Mouse (Mus musculus): ENCODE measurements around the gene Frrs1l. TPM values are rescaled to one million over a fixed set of nuclear protein-coding genes. Genes with fewer than 3 reads are reported as not detected.

Frrs1l gene
- polyA plus RNA-seq, 1 experiment from 2014 or later = 26.1 TPM

GRCm38 (mm10) chr4:57011454-57012046 lies 21.4 kb upstream of the Frrs1l start:
- H3K4me1 ChIP-seq = no peaks in the 10 kb centered on the region
- no peak for ATAC-seq (ENCODE audit: low FRiP score)
- no peak overlapping the region for H3K27ac ChIP-seq (replicated peaks)
- WGBS = 78% methylated on average over 8 of the region's 8 CpGs
- no peaks in the 10 kb centered on the region for H3K9me3 ChIP-seq (replicated peaks)
- peaks cover 11% of the 10 kb centered on the region for H3K36me3 ChIP-seq
- H3K4me2 ChIP-seq = no peak overlapping the region
- no peaks in the 10 kb centered on the region for H3K27me3 ChIP-seq (replicated peaks)
- H3K4me3 ChIP-seq (replicated peaks) = no peak overlapping the region
- H3K9ac ChIP-seq (replicated peaks) = no peak overlapping the region

GRCm38 (mm10) chr4:57010919-57011318 lies 20.7 kb upstream of the Frrs1l start:
- Histone ChIP-seq H3K27ac (replicated peaks) (no peak overlapping the region), H3K9me3 (replicated peaks) (no peaks in the 10 kb centered on the region), H3K36me3 (peaks cover 11% of the 10 kb centered on the region), H3K27me3 (replicated peaks) (no peaks in the 10 kb centered on the region), H3K9ac (replicated peaks) (no peak overlapping the region), H3K4me2 (no peak overlapping the region), H3K4me3 (replicated peaks) (no peak overlapping the region), H3K4me1 (no peaks in the 10 kb centered on the region)
- 26% methylated on average over 6 of the region's 6 CpGs for WGBS
- no peak for ATAC-seq (ENCODE audit: low FRiP score)

- no peaks in the 10 kb centered on the region for H3K4me1 ChIP-seq
- no peak overlapping the region for H3K4me3 ChIP-seq (replicated peaks)
- no peaks in the 10 kb centered on the region for H3K27me3 ChIP-seq (replicated peaks)
- H3K9ac ChIP-seq (replicated peaks) = no peak overlapping the region
- H3K27ac ChIP-seq (replicated peaks) = no peak overlapping the region
- no peaks in the 10 kb centered on the region for H3K9me3 ChIP-seq (replicated peaks)
- H3K4me2 ChIP-seq = no peak overlapping the region
- 58% methylated on average over 5 of the region's 5 CpGs for WGBS
- peaks cover 11% of the 10 kb centered on the region for H3K36me3 ChIP-seq
- ATAC-seq (ENCODE audit: low FRiP score) = no peak
Measured at GRCm38 (mm10) chr4:57010425-57010824, 20.2 kb upstream of the Frrs1l start.

- 81% methylated on average over 9 of the region's 9 CpGs for WGBS
- H3K4me3 ChIP-seq (replicated peaks) = no peak overlapping the region
- no peak for ATAC-seq (ENCODE audit: low FRiP score)
- no peak overlapping the region for H3K27ac ChIP-seq (replicated peaks)
- peaks cover 11% of the 10 kb centered on the region for H3K36me3 ChIP-seq
- no peaks in the 10 kb centered on the region for H3K9me3 ChIP-seq (replicated peaks)
- no peak overlapping the region for H3K4me2 ChIP-seq
- H3K4me1 ChIP-seq = no peaks in the 10 kb centered on the region
- H3K9ac ChIP-seq (replicated peaks) = no peak overlapping the region
- H3K27me3 ChIP-seq (replicated peaks) = no peaks in the 10 kb centered on the region
Measured at GRCm38 (mm10) chr4:57007717-57008116, 17.5 kb upstream of the Frrs1l start.

GRCm38 (mm10) chr4:57005011-57005410 lies 14.8 kb upstream of the Frrs1l start:
- 67% methylated on average over 8 of the region's 8 CpGs for WGBS
- Histone ChIP-seq H3K9ac (replicated peaks) (no peak overlapping the region), H3K9me3 (replicated peaks) (no peaks in the 10 kb centered on the region), H3K36me3 (peaks cover 11% of the 10 kb centered on the region), H3K27me3 (replicated peaks) (no peaks in the 10 kb centered on the region), H3K4me3 (replicated peaks) (no peak overlapping the region), H3K4me1 (no peaks in the 10 kb centered on the region), H3K4me2 (no peak overlapping the region), H3K27ac (replicated peaks) (no peak overlapping the region)
- ATAC-seq (ENCODE audit: low FRiP score) = peak; percentile 67

- H3K4me3 ChIP-seq (replicated peaks) = no peak overlapping the region
- H3K4me1 ChIP-seq = no peaks in the 10 kb centered on the region
- no peak overlapping the region for H3K4me2 ChIP-seq
- no peak overlapping the region for H3K9ac ChIP-seq (replicated peaks)
- no peak overlapping the region for H3K27ac ChIP-seq (replicated peaks)
- no peaks in the 10 kb centered on the region for H3K27me3 ChIP-seq (replicated peaks)
- 87% methylated on average over 8 of the region's 8 CpGs for WGBS
- no peaks in the 10 kb centered on the region for H3K9me3 ChIP-seq (replicated peaks)
- ATAC-seq (ENCODE audit: low FRiP score) = no peak; the same call in 1 of the 2 replicates
- peaks cover 7% of the 10 kb centered on the region for H3K36me3 ChIP-seq
Measured at GRCm38 (mm10) chr4:57003886-57004285, 13.7 kb upstream of the Frrs1l start.

- H3K9ac ChIP-seq (replicated peaks) = no peak overlapping the region
- H3K4me1 ChIP-seq = no peaks in the 10 kb centered on the region
- H3K27me3 ChIP-seq (replicated peaks) = no peaks in the 10 kb centered on the region
- WGBS = 30% methylated on average over 3 of the region's 3 CpGs
- no peaks in the 10 kb centered on the region for H3K9me3 ChIP-seq (replicated peaks)
- H3K4me3 ChIP-seq (replicated peaks) = no peak overlapping the region
- no peak overlapping the region for H3K4me2 ChIP-seq
- H3K36me3 ChIP-seq = peaks cover 4% of the 10 kb centered on the region
- H3K27ac ChIP-seq (replicated peaks) = no peak overlapping the region
- ATAC-seq (ENCODE audit: low FRiP score) = no peak
Measured at GRCm38 (mm10) chr4:57002751-57003150, 12.6 kb upstream of the Frrs1l start.

GRCm38 (mm10) chr4:57001437-57001836 lies 11.2 kb upstream of the Frrs1l start:
- Histone ChIP-seq H3K27ac (replicated peaks) (no peak overlapping the region), H3K4me2 (no peak overlapping the region), H3K9ac (replicated peaks) (no peak overlapping the region), H3K4me3 (replicated peaks) (no peak overlapping the region), H3K4me1 (no peaks in the 10 kb centered on the region), H3K36me3 (0 out of 2 replicates have a peak, but pooled peaks cover 3% of the 10 kb centered on the region), H3K27me3 (replicated peaks) (no peaks in the 10 kb centered on the region), H3K9me3 (replicated peaks) (no peaks in the 10 kb centered on the region)
- ATAC-seq (ENCODE audit: low FRiP score) = no peak
- 93% methylated on average over 2 of the region's 2 CpGs for WGBS

- Histone ChIP-seq H3K9ac (replicated peaks) (no peak overlapping the region), H3K27me3 (replicated peaks) (0 out of 2 replicates have a peak, but pooled peaks cover 7% of the 10 kb centered on the region), H3K4me2 (no peak overlapping the region), H3K9me3 (replicated peaks) (no peaks in the 10 kb centered on the region), H3K27ac (replicated peaks) (no peak overlapping the region), H3K36me3 (0 out of 2 replicates have a peak, but pooled peaks cover 4% of the 10 kb centered on the region), H3K4me1 (peaks cover 11% of the 10 kb centered on the region), H3K4me3 (replicated peaks) (no peak overlapping the region)
- WGBS = 85% methylated on average over 7 of the region's 7 CpGs
- ATAC-seq (ENCODE audit: low FRiP score) = no peak
Measured at GRCm38 (mm10) chr4:56993331-56993730, 3.1 kb upstream of the Frrs1l start.

GRCm38 (mm10) chr4:56991951-56992350 lies 1.8 kb upstream of the Frrs1l start:
- 83% methylated on average over 2 of the region's 2 CpGs for WGBS
- 0 out of 2 replicates have a peak, but pooled peaks cover 8% of the 10 kb centered on the region for H3K36me3 ChIP-seq
- no peak overlapping the region for H3K4me2 ChIP-seq
- no peak for ATAC-seq (ENCODE audit: low FRiP score)
- no peak overlapping the region for H3K27ac ChIP-seq (replicated peaks)
- H3K4me1 ChIP-seq = peaks cover 22% of the 10 kb centered on the region
- no peaks in the 10 kb centered on the region for H3K9me3 ChIP-seq (replicated peaks)
- no peak overlapping the region for H3K4me3 ChIP-seq (replicated peaks)
- no peak overlapping the region for H3K9ac ChIP-seq (replicated peaks)
- 0 out of 2 replicates have a peak, but pooled peaks cover 7% of the 10 kb centered on the region for H3K27me3 ChIP-seq (replicated peaks)

GRCm38 (mm10) chr4:56989431-56990214 lies 568 bp downstream of the Frrs1l start:
- Histone ChIP-seq H3K9me3 (replicated peaks) (no peaks in the 10 kb centered on the region), H3K27ac (replicated peaks) (peak overlapping the region; percentile 89), H3K4me3 (replicated peaks) (peak overlapping the region; percentile 69), H3K9ac (replicated peaks) (peak overlapping the region; percentile 75), H3K36me3 (0 out of 2 replicates have a peak, but pooled peaks cover 4% of the 10 kb centered on the region), H3K4me2 (peak overlapping the region; percentile 81), H3K4me1 (peaks cover 25% of the 10 kb centered on the region), H3K27me3 (replicated peaks) (0 out of 2 replicates have a peak, but pooled peaks cover 7% of the 10 kb centered on the region)
- peak; percentile 83 for ATAC-seq (ENCODE audit: low FRiP score)
- 2% methylated on average over 45 of the region's 45 CpGs for WGBS
